Mouse (Mus musculus) E14TG2a.4 (cell line): ENCODE measurements at regions not wholly inside any gene's neighbourhood (a gene's known extent, or its start where the extent isn't known, plus 50 kb on each side); places are given as distances from the start of the nearest gene placed in this dataset.

Experiments used
- CTCF ChIP-seq: conservative IDR thresholded peaks from 2 replicates; pipeline ENCODE4 v1.5.1; 2014; ENCODE audit warnings: low read length
- NANOG ChIP-seq: IDR thresholded peaks from 2 replicates; pipeline ENCODE4 v1.6.1; 2014; ENCODE audit warnings: borderline replicate concordance, low read length, mixed read lengths

- no peak for TF ChIP-seq CTCF
- no peak for TF ChIP-seq NANOG
Observed at GRCm38 (mm10) chr15:62271428-62271827, 1348.6 kb upstream of the A1bg start.
